Mouse (Mus musculus): ENCODE data around the gene St6galnac5.
"Not testable (repeated sequence)": the region's sequence is repeated elsewhere in the genome, so short reads cannot be mapped to it uniquely, and the experiment has no call there.

St6galnac5 gene

DNA sequence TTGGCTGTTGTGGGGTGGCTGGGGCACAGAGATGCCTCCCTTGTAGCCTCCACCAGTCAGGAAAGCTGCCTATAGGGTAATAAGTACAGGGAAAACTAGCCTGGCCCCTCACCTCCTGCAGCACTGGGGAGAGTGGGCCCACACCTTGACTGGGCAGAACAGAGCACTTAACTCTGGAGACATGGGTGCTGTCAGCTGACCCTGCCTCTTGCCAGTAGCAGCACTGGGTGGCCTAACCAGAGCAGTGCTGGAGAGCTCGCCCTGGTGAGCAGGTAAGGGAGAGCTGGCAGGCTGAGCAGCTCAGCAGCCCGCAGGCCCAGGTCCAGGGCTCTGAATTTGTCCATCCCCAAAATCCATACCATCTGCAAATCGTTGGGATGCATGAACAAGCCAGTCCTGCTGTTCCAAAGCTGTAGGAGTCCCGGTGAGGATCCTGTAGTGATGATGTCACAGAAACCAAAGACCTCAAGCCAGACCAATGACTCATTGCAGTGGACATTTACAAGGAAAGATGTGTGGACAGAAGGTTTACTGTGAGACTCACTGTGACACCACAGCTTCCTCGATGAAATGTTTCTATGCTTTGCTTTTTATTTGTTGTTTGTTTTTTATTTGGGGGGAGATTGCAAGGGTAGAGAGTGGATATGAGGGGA, 193.6 kb downstream of the St6galnac5 start:
- DNase-seq (ENCODE audit: low spot score), result not testable (repeated sequence)

DNA sequence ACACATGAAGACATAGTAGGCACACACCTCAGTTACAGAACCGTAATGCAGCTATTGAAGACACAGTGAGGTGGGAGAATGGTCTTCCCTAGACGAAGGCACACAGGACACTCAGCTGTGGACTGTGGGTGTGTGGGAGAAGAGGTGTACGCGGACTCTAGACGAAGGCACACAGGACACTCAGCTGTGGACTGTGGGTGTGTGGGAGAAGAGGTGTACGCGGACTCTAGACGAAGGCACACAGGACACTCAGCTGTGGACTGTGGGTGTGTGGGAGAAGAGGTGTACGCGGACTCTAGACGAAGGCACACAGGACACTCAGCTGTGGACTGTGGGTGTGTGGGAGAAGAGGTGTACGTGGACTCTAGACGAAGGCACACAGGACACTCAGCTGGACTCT, 197.7 kb downstream of the St6galnac5 start:
- DNase-seq (ENCODE audit: low spot score), result not testable (repeated sequence)

DNA sequence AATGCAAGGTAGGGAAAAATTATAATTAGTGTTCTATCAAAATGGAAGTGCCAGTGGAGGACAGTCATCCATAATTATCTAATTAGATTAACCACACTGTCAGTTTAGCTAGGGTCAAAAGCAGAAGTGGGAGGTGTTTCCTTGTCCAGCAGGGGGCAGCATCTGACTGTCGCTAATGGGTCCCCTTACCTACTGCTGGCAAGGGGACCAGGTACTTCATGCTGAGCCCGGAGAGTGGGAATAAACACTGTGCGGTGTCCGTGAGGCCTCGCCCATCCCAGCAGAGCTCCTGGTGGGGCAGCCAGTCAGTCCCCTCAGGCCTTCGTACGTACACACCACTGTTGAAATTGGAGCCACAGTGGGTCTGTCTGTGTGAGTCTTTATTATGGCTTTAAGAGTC, 198.3 kb downstream of the St6galnac5 start:
- no peak for DNase-seq (ENCODE audit: low spot score)

DNA sequence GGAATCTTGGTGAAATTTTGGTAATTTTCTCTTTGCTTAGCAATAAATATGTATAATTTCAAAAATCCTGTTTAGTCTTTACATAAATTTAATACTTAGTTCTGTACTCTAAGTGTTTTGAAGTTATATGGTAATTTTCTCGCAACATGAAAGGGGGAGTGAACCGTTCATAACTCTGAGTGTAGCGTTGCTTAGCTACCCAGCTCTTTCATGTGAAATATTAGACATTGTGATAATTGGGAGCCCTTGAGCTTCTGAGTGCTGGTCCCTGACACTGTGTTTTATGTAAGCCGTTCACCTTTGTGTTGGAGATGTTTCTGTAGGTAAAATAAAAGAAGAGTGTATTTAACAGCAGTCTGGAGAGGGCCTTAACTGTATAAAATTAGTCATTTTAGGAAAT, 202.2 kb downstream of the St6galnac5 start:
- no peak for DNase-seq (ENCODE audit: low spot score)

DNA sequence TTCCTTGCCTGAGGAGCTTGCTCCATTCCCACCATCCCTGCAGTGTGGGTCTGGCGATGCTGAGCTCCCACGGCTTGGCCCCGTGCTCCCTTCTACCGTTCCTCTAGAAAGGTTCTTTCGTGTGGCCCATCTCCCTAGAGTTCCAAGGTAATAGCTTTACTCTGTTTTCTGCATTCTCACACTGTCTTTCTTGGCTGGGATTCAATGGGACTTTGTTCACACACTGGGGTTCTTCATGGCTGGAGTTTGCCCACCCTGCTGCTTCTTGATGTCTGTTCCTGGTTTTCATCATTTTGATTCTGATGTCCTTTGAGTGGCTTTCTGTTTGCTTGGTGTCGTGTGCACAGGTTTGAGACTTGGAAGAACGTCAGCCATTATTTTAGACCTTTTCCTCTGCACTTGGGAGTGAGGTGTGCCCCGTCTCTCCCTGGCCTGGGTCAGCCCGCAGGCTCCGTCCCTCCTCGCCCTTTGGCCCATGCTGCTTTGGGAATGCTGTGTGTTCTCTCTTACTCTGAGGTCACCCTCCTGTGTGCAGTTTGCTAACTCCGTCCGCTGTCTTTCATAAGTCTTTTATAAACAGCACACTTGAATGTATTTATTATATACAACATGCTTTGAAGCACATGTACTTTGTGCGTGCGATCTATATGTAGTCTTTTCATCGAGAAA, 205.0 kb downstream of the St6galnac5 start:
- DNase-seq (ENCODE audit: low spot score), result no peak

DNA sequence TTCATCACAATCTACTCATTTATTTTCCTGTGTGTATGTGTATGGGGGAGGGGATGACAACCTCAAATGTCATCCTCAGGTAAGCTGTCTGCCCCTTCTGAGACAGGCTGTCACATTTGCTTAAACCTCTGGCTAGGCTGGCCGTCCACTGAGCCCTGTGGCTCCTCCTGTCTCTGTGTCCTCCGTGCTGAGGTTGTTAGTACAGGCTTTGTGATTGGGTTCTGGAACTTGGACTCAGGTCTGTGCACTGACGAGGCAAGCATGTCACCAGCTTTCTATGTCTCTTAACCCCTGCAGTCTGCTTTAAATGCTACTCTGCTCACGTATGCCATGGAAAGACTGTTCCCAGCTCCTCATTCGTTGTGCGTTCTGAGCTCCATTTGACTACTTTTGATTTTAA, 205.7 kb downstream of the St6galnac5 start:
- no peak for DNase-seq (ENCODE audit: low spot score)

DNA sequence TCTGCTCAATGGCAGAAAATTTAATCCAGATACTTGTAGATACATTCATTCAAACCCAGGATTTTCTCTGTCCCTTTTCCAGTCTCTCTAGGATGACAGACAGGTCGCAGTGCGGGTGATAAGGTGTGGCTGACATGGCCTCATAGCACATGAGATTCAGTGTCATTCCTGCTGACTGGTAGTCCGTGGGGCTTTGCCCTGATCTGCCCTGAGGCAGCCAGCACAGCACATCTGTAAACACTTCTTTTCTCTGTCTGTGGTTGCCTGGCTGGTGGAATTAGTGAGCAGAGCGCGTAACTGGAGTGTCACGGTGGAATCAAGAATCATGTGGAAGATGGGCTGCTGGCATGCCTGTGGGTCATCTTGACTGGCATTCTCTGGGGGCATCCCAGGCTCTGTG, 212.0 kb downstream of the St6galnac5 start:
- DNase-seq (ENCODE audit: low spot score), result no peak

DNA sequence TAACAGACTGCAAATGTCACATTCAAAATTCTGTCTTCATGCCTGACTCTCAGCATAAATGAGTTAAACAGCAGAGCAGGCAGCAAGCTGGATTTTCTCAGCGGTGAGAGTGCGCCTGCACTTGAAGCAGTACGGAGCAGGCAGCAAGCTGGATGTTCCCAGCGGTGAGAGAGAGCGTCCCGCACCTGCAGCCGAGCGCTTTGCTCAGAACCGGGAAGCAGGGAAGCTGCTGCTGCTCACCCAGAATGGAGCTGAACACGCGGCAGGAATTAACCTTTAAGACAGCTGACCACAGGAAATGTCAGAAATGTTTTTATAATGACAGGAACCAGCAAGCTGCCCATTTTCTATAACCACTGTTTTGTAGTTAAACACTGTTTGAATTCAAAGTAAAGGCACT, 214.6 kb downstream of the St6galnac5 start:
- no peak for DNase-seq (ENCODE audit: low spot score)
